Mouse (Mus musculus) cerebellum, adult 2 months (tissue): ENCODE data around the gene Dok3.

Experiments used
- CTCF ChIP-seq: fragments of 200-500 bp; IDR thresholded peaks from 2 replicates; pipeline ENCODE4 v1.5.1; 2011; ENCODE audit warnings: low read depth, mild to moderate bottlenecking, control low read depth, low read length, moderate library complexity, borderline replicate concordance; ENCODE audit not compliant: insufficient read depth
- POLR2A ChIP-seq: fragments of 200-500 bp; IDR thresholded peaks from 2 replicates; pipeline ENCODE4 v1.6.1; 2011; ENCODE audit warnings: low read length, control low read depth, borderline replicate concordance; ENCODE audit not compliant: insufficient read depth

DNA sequence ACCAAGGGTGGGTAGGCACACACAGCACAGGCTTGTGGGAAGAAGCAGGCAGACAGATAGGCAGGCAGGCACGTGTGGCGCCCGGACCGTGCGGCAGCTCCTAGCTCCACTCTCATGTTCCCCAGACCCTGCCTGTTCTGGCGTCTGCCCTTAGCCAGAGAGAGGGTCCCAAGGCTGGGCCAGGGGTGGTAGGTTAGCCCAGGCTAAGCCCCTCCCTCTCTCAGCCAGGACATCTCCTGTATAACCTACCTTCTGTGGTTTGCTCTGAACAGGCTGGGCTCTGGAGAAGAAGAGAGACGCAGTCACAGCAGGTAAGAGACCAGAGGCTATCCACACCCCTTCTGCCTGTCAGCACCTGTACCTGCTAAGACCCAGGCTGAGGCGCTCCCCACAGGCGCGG lies 20.6 kb downstream of the Dok3 start:
- no peak for TF ChIP-seq POLR2A
- no peak for TF ChIP-seq CTCF
